Mouse (Mus musculus): ENCODE measurements around the gene Accs. TPM values are rescaled to one million over a fixed set of nuclear protein-coding genes. Genes with fewer than 3 reads are reported as not detected.

The Accs gene
- polyA plus RNA-seq, 1 experiment from 2014 or later: 9.8 TPM

DNA sequence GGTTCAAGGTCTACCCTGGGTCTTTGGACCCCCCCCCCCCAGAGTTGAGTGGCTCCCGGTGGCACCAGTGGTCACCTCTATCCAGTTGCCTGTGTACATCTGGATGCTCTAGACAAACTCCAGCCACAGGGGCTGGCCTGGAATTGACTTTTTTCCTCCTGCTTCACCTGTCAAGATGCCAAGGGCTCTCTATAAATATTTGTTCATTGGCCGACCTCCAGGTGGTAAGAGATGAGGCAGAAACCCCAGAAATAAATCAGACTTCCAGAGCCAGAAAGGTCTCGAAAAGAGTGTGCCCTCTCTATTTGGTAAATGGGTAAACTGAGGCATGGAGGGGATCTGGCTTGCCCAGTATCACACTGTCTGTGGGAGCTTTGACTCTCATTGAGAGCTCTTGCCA is 31.2 kb upstream of the Accs start:
- Histone ChIP-seq H3K4me3 (ENCODE audit: low read length) (no peak overlapping the region), H3K36me3 (ENCODE audit: insufficient read depth, low read length) (no peaks in the 10 kb centered on the region), H3K4me2 (replicated peaks; ENCODE audit: low read depth, low read length) (no peak overlapping the region), H3K4me1 (ENCODE audit: insufficient read depth, low read length) (0 out of 2 replicates have a peak, but pooled peaks cover under 1% of the 10 kb centered on the region), H3K27ac (ENCODE audit: low read length) (no peak overlapping the region), H3K9me3 (ENCODE audit: low read length) (no peaks in the 10 kb centered on the region), H3K27me3 (ENCODE audit: insufficient read depth, low read length) (no peaks in the 10 kb centered on the region), H3K9ac (replicated peaks; ENCODE audit: low read length) (no peak overlapping the region)
- ATAC-seq (ENCODE audit: low FRiP score, low TSS enrichment): no peak
- WGBS: 83% methylated on average over 3 of the region's 3 CpGs

DNA sequence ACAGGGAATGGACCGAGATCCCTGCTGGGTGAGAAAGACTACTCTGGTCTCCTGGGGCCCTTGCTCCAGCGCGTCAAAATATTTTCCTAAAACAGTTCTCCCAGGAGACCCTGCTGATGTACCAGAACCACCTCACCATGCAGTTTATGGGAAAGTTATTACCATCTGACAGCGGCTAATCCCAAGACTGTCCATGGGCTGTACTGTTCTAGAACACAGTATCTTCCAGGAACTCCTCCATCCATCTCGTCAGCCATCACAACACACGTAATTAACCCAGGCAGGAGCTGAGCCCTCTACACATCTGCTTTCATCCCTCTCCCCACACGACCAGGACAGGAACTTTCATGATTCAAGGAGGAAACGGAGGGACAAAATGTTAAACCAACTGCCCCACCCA is 30.7 kb upstream of the Accs start:
- H3K9me3 ChIP-seq (ENCODE audit: low read length): no peaks in the 10 kb centered on the region
- H3K4me3 ChIP-seq (ENCODE audit: low read length): no peak overlapping the region
- no peaks in the 10 kb centered on the region for H3K4me1 ChIP-seq (ENCODE audit: insufficient read depth, low read length)
- no peak overlapping the region for H3K4me2 ChIP-seq (replicated peaks; ENCODE audit: low read depth, low read length)
- no peak overlapping the region for H3K9ac ChIP-seq (replicated peaks; ENCODE audit: low read length)
- no peaks in the 10 kb centered on the region for H3K27me3 ChIP-seq (ENCODE audit: insufficient read depth, low read length)
- no peaks in the 10 kb centered on the region for H3K36me3 ChIP-seq (ENCODE audit: insufficient read depth, low read length)
- no peak overlapping the region for H3K27ac ChIP-seq (ENCODE audit: low read length)
- ATAC-seq (ENCODE audit: low FRiP score, low TSS enrichment): no peak
- WGBS: 63% methylated on average over 8 of the region's 8 CpGs

DNA sequence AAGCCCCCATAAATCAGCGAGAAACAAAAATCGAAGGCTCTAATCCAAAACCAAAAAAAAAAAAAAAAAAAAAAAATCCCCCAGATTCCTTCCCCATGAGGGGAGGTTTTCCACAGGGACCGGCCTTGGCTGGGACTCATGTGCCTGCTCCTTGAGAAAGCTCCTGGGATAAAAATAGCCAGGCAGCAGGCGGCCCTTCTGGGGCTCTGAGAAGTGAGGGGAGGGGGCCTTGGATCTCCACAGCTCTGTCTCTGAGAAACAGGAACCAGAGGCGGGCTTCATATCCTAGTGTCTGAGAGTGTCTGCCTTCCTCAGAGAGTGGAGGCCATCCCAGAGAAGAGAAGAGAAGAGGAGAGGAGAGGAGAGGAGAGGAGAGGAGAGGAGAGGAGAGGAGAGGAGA is 27.3 kb upstream of the Accs start:
- H3K27ac ChIP-seq (ENCODE audit: low read length): no peak overlapping the region

DNA sequence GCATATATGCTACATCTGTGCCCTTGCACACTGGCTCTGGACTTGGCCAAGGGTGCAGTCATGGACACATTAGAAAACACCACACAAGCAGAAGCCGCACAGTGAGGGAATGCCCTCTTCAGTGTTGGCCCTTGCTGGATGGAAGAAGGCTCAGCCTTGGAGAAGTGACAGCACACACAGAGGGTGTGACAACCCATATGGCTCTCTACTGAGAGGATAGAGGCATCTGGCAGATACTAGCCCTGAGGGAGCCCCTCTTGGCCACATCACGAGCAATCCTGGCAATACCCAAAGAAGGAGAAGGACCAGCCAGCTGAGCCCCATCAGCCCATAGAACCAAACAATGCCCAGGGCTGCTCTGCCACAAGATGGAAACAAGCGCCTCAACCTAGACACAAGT is 24.9 kb upstream of the Accs start:
- H3K27ac ChIP-seq (ENCODE audit: low read length): no peak overlapping the region
- no peak overlapping the region for H3K4me3 ChIP-seq (ENCODE audit: low read length)
- H3K9ac ChIP-seq (replicated peaks; ENCODE audit: low read length): no peak overlapping the region
- 0 out of 2 replicates have a peak, but pooled peaks cover 10% of the 10 kb centered on the region for H3K4me1 ChIP-seq (ENCODE audit: insufficient read depth, low read length)
- no peaks in the 10 kb centered on the region for H3K27me3 ChIP-seq (ENCODE audit: insufficient read depth, low read length)
- ATAC-seq (ENCODE audit: low FRiP score, low TSS enrichment): no peak
- H3K9me3 ChIP-seq (ENCODE audit: low read length): no peaks in the 10 kb centered on the region
- H3K4me2 ChIP-seq (replicated peaks; ENCODE audit: low read depth, low read length): no peak overlapping the region
- 83% methylated on average over 3 of the region's 3 CpGs for WGBS
- H3K36me3 ChIP-seq (ENCODE audit: insufficient read depth, low read length): no peaks in the 10 kb centered on the region

More for the DNA sequence above, 27.3 kb upstream of the Accs start:
- no peak for ATAC-seq (ENCODE audit: low FRiP score, low TSS enrichment)
- WGBS: 56% methylated on average over 5 of the region's 5 CpGs
- H3K4me2 ChIP-seq (replicated peaks; ENCODE audit: low read depth, low read length): no peak overlapping the region
- no peaks in the 10 kb centered on the region for H3K9me3 ChIP-seq (ENCODE audit: low read length)
- 0 out of 2 replicates have a peak, but pooled peaks cover 10% of the 10 kb centered on the region for H3K4me1 ChIP-seq (ENCODE audit: insufficient read depth, low read length)
- H3K27me3 ChIP-seq (ENCODE audit: insufficient read depth, low read length): no peaks in the 10 kb centered on the region
- no peaks in the 10 kb centered on the region for H3K36me3 ChIP-seq (ENCODE audit: insufficient read depth, low read length)
- H3K4me3 ChIP-seq (ENCODE audit: low read length): no peak overlapping the region
- H3K9ac ChIP-seq (replicated peaks; ENCODE audit: low read length): no peak overlapping the region

DNA sequence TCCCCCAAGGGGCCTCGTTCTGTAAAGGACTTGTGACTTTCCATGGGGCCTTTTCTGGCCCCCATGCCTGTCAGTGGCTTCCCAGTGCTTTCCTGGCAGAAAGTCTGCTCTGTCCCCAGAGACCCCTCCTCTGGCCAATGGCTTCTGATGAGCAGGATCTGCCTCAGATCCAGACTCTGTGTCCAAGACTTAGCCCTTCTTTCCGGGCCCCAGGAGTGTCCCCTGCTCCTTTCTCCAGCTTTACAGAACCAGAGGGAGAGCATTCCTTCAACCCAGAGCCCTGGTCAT is 24.4 kb upstream of the Accs start:
- no peaks in the 10 kb centered on the region for H3K27me3 ChIP-seq (ENCODE audit: insufficient read depth, low read length)
- H3K4me1 ChIP-seq (ENCODE audit: insufficient read depth, low read length): 0 out of 2 replicates have a peak, but pooled peaks cover 10% of the 10 kb centered on the region
- no peaks in the 10 kb centered on the region for H3K36me3 ChIP-seq (ENCODE audit: insufficient read depth, low read length)
- H3K4me3 ChIP-seq (ENCODE audit: low read length): no peak overlapping the region
- H3K9ac ChIP-seq (replicated peaks; ENCODE audit: low read length): no peak overlapping the region
- no peak overlapping the region for H3K27ac ChIP-seq (ENCODE audit: low read length)
- H3K4me2 ChIP-seq (replicated peaks; ENCODE audit: low read depth, low read length): no peak overlapping the region
- 16% methylated on average over 2 of the region's 2 CpGs for WGBS
- H3K9me3 ChIP-seq (ENCODE audit: low read length): no peaks in the 10 kb centered on the region
- ATAC-seq (ENCODE audit: low FRiP score, low TSS enrichment): no peak

DNA sequence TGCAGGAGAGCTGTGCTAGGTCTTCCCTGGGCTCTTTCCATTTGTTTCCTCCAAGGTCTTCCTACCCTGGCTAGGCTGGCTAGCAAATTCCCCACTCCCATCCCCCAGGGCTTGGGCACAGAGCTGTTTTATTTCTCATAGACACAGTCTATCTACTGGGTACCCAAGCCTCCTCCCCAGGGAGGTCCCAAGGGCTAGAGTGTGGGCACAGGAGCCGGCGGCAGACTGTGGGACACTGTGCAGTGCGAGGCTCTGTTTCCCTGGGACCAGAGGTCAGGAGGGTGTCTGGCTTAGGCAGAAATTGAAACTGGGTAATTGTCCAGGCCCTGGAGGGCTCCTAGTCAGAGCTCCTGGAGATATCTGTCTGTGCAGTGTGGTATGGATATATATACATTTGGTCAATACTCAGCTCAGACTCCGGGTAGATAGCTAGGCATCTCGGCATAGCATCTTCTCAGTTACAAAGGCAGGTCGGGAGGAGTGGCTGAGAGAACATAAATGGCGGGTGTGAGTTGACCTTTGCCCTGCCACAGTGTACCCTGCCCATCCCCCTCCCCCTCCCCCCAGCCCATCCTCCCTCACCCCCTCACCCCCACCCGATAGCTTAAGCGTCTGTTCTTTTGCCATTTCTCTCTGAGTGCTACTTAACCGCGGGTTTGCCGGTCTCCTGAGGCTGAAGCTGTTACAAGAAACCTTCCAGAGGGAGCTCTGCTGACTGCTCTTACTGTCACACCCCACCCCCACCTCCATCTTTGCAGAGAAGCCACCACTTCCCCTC is 23.9 kb upstream of the Accs start:
- ATAC-seq (ENCODE audit: low FRiP score, low TSS enrichment): 0 out of 2 replicates have a peak, but pooled peaks have one; percentile 10

DNA sequence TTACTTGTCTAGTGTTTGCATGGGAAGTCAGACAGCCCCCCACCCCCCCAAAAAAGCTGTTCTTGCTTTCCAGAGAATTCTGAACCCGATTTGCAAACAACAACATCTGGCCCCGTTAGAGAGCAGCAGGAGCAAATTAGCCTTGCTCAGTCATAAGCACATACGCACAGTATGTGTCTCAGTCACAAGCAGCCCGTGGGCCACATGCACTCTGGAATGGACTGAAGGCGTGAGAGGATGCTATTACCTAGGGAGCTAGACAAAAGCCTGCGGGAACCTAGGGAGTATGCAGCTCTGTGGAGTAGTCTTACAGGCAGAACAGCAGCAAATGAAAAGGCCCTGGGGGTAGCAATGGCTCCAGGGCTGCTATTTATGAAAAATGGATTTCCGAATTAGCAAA is 22.5 kb upstream of the Accs start:
- Histone ChIP-seq H3K36me3 (ENCODE audit: insufficient read depth, low read length) (no peaks in the 10 kb centered on the region), H3K27ac (ENCODE audit: low read length) (no peak overlapping the region), H3K9me3 (ENCODE audit: low read length) (no peaks in the 10 kb centered on the region), H3K9ac (replicated peaks; ENCODE audit: low read length) (no peak overlapping the region), H3K4me2 (replicated peaks; ENCODE audit: low read depth, low read length) (no peak overlapping the region), H3K4me1 (ENCODE audit: insufficient read depth, low read length) (0 out of 2 replicates have a peak, but pooled peaks cover 10% of the 10 kb centered on the region), H3K4me3 (ENCODE audit: low read length) (no peak overlapping the region), H3K27me3 (ENCODE audit: insufficient read depth, low read length) (no peaks in the 10 kb centered on the region)
- ATAC-seq (ENCODE audit: low FRiP score, low TSS enrichment): no peak
- 87% methylated on average over 7 of the region's 7 CpGs for WGBS

More for the DNA sequence above, 23.9 kb upstream of the Accs start:
- H3K4me2 ChIP-seq (replicated peaks; ENCODE audit: low read depth, low read length): no peak overlapping the region
- H3K9me3 ChIP-seq (ENCODE audit: low read length): no peaks in the 10 kb centered on the region
- no peak overlapping the region for H3K4me3 ChIP-seq (ENCODE audit: low read length)
- 0 out of 2 replicates have a peak, but pooled peaks cover 10% of the 10 kb centered on the region for H3K4me1 ChIP-seq (ENCODE audit: insufficient read depth, low read length)
- H3K27ac ChIP-seq (ENCODE audit: low read length): no peak overlapping the region
- WGBS: 11% methylated on average over 12 of the region's 12 CpGs
- H3K9ac ChIP-seq (replicated peaks; ENCODE audit: low read length): no peak overlapping the region
- no peaks in the 10 kb centered on the region for H3K27me3 ChIP-seq (ENCODE audit: insufficient read depth, low read length)
- H3K36me3 ChIP-seq (ENCODE audit: insufficient read depth, low read length): no peaks in the 10 kb centered on the region

DNA sequence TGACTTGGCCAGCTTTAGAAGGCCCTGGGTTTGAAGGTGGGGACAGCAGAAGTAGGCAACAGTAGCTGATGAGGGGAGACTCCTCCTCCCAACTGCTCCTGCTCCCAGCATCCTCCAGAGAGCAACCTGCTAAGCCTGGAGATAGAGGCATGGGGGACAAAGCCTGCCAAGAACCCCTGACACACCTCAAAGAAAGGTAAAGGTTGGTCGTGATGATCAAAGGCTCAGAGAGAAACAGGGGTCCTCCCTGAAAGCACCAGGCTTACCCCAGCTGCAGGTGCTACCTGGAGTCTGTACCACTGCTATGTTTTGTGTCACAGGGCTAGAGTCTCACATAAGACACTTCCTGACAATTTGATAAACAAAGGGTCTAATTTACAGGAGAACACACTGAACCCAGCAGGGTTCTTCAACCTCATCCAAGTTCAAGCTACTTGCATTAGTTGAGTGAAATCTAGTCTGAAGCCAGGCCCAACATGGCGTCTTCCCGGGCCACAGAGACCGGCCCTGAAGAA is 21.7 kb upstream of the Accs start:
- Histone ChIP-seq H3K9ac (replicated peaks; ENCODE audit: low read length) (no peak overlapping the region), H3K27ac (ENCODE audit: low read length) (no peak overlapping the region), H3K27me3 (ENCODE audit: insufficient read depth, low read length) (no peaks in the 10 kb centered on the region), H3K9me3 (ENCODE audit: low read length) (no peaks in the 10 kb centered on the region), H3K4me3 (ENCODE audit: low read length) (no peak overlapping the region), H3K4me2 (replicated peaks; ENCODE audit: low read depth, low read length) (no peak overlapping the region), H3K36me3 (ENCODE audit: insufficient read depth, low read length) (no peaks in the 10 kb centered on the region), H3K4me1 (ENCODE audit: insufficient read depth, low read length) (0 out of 2 replicates have a peak, but pooled peaks cover 10% of the 10 kb centered on the region)
- WGBS: 91% methylated on average over 4 of the region's 4 CpGs
- ATAC-seq (ENCODE audit: low FRiP score, low TSS enrichment): no peak

DNA sequence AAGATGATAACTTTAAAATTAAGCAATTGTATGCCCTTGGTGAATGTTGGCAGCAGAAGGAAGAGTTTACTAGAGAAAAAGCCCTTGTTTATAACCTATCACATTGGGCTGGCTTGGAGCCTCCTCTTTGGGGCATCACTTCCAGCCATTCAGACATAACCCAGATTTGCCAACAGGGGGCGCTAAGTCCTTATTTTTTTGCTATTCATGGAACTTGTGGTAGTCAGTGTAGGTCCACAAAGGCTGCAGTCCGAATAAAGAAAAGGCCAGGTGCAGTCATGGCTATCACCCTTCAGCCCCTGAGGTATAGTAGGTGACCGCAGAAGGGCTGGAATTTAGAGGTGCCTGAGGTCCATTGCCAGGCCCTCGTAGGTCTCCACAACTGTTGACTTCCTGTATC is 21.1 kb upstream of the Accs start:
- no peak overlapping the region for H3K4me2 ChIP-seq (replicated peaks; ENCODE audit: low read depth, low read length)
- 46% methylated on average over 4 of the region's 4 CpGs for WGBS
- H3K27ac ChIP-seq (ENCODE audit: low read length): no peak overlapping the region
- H3K4me3 ChIP-seq (ENCODE audit: low read length): no peak overlapping the region
- no peaks in the 10 kb centered on the region for H3K27me3 ChIP-seq (ENCODE audit: insufficient read depth, low read length)
- no peaks in the 10 kb centered on the region for H3K9me3 ChIP-seq (ENCODE audit: low read length)
- H3K4me1 ChIP-seq (ENCODE audit: insufficient read depth, low read length): 0 out of 2 replicates have a peak, but pooled peaks cover 10% of the 10 kb centered on the region
- H3K36me3 ChIP-seq (ENCODE audit: insufficient read depth, low read length): no peaks in the 10 kb centered on the region
- no peak overlapping the region for H3K9ac ChIP-seq (replicated peaks; ENCODE audit: low read length)
- ATAC-seq (ENCODE audit: low FRiP score, low TSS enrichment): peak; percentile 44; the same call in 1 of the 2 replicates

DNA sequence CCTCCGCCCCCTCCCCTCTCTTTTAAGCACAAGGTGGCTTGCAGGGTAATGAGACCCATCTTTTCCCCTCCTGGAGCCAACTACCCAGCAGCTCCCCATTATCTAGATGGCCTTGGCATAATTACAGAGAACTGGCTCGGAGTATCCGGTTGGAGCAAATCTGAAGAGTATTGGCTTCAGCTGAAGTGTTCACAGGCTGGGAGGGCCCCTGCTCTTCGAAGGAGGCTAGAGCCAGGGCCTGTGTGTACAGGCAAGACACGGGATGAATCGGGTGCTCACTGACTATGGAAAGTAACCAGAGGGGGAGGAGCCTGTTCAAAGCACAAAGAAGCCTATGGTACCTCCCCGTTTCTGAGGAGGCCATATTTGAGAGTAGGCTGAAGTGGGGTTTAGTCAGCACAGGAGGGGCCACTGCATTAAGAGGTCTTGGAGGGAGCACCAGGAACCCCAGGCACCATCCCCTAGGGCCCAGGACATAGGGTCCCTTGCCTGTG is 19.4 kb upstream of the Accs start, which contains the start of gene Accsl:
Accsl (minus strand) TSS at position 51 of the 494 bp plus-strand sequence.
- 74% methylated on average over 7 of the region's 7 CpGs for WGBS
- no peak; the same call in 1 of the 2 replicates for ATAC-seq (ENCODE audit: low FRiP score, low TSS enrichment)
- Histone ChIP-seq H3K9ac (replicated peaks; ENCODE audit: low read length) (no peak within 1 kb of the TSS), H3K4me3 (ENCODE audit: low read length) (no peak within 1 kb of the TSS), H3K27ac (ENCODE audit: low read length) (no peak within 1 kb of the TSS), H3K4me1 (ENCODE audit: insufficient read depth, low read length) (0 out of 2 replicates have a peak, but pooled peaks cover 9% of the 10 kb centered on the region), H3K36me3 (ENCODE audit: insufficient read depth, low read length) (no peaks in the 10 kb centered on the region), H3K4me2 (replicated peaks; ENCODE audit: low read depth, low read length) (no peak within 1 kb of the TSS), H3K27me3 (ENCODE audit: insufficient read depth, low read length) (no peaks in the 10 kb centered on the region), H3K9me3 (ENCODE audit: low read length) (no peaks in the 10 kb centered on the region)
